Mouse (Mus musculus) layer of hippocampus, adult 9-10 months (tissue): ENCODE results near the gene Cdh23.

Source experiments
- DNase-seq: peaks from one replicate; pipeline ENCODE4 v3.0.0; 2022; ENCODE audit warnings: low spot score

Cdh23 gene

GRCm38 (mm10) chr10:60363426-60363825, 332.9 kb downstream of the Cdh23 start:
- DNase-seq, result no peak

GRCm38 (mm10) chr10:60362310-60362628, 334.0 kb downstream of the Cdh23 start:
- DNase-seq, result no peak

- DNase-seq, result no peak
Observed at GRCm38 (mm10) chr10:60361615-60362309, 334.5 kb downstream of the Cdh23 start.

- no peak for DNase-seq
Observed at GRCm38 (mm10) chr10:60358776-60359175, 337.5 kb downstream of the Cdh23 start.

- no peak for DNase-seq
Observed at GRCm38 (mm10) chr10:60357901-60358300, 338.4 kb downstream of the Cdh23 start.

- no peak for DNase-seq
Observed at GRCm38 (mm10) chr10:60357441-60357840, 338.8 kb downstream of the Cdh23 start.

GRCm38 (mm10) chr10:60354881-60355677, 341.2 kb downstream of the Cdh23 start:
- no peak for DNase-seq

GRCm38 (mm10) chr10:60354003-60354325, 342.3 kb downstream of the Cdh23 start:
- no peak for DNase-seq

GRCm38 (mm10) chr10:60353241-60354002, 342.9 kb downstream of the Cdh23 start:
- no peak for DNase-seq

GRCm38 (mm10) chr10:60351761-60352455, 344.4 kb downstream of the Cdh23 start:
- no peak for DNase-seq

GRCm38 (mm10) chr10:60351248-60351647, 345.0 kb downstream of the Cdh23 start:
- no peak for DNase-seq

- no peak for DNase-seq
Observed at GRCm38 (mm10) chr10:60350805-60351167, 345.5 kb downstream of the Cdh23 start.

GRCm38 (mm10) chr10:60350077-60350804, 346.0 kb downstream of the Cdh23 start:
- no peak for DNase-seq

GRCm38 (mm10) chr10:60349644-60350043, 346.6 kb downstream of the Cdh23 start:
- no peak for DNase-seq

GRCm38 (mm10) chr10:60349056-60349455, 347.2 kb downstream of the Cdh23 start:
- DNase-seq, result no peak

- DNase-seq, result no peak
Observed at GRCm38 (mm10) chr10:60347768-60348610, 348.3 kb downstream of the Cdh23 start.

GRCm38 (mm10) chr10:60346701-60347405, 349.4 kb downstream of the Cdh23 start, which contains the start of gene Vsir:
Gene Vsir (plus strand): TSS chr10:60346851.
- DNase-seq, result peak; percentile 66

GRCm38 (mm10) chr10:60346056-60346455, 350.2 kb downstream of the Cdh23 start:
- no peak for DNase-seq

- no peak for DNase-seq
Observed at GRCm38 (mm10) chr10:60344111-60344510, 352.2 kb downstream of the Cdh23 start.

GRCm38 (mm10) chr10:60341528-60341927, 354.8 kb downstream of the Cdh23 start:
- no peak for DNase-seq
